Comparison of ENCODE assay signal across 12 mouse cellular contexts in genomic region chr15:8586822-8587281, GRCm38 (mm10).
DNase-seq lines count a peak whose midpoint lies in the region; ATAC-seq lines count a peak whose summit lies in the region.
"Had no signal": no experiment of that assay in that cellular context is flagged by ENCODE, and none has a peak within 500 bp of the region (broad histone marks: within the 10 kb centered on the region; RNA-seq: fewer than 3 reads in every experiment).

No protein-coding gene starts in this region.

- H3K4me3 ChIP-seq in midbrain, embryonic 11.5 days (ENCODE audit: low read depth, low read length): no peak overlapping the region
- no peak overlapping the region for H3K4me3 ChIP-seq in midbrain, embryonic 10.5 days
- no peak overlapping the region for H3K4me3 ChIP-seq in limb, embryonic 11.5 days (ENCODE audit: low read depth, low read length)
- H3K4me3 ChIP-seq: liver, embryonic 12.5 days had no signal

- H3K9ac ChIP-seq in midbrain, embryonic 11.5 days (ENCODE audit: low read length): no peak overlapping the region
- H3K9ac ChIP-seq in limb, embryonic 11.5 days (ENCODE audit: low read length): no peak overlapping the region
- H3K9ac ChIP-seq: liver, embryonic 12.5 days had no signal

- no peaks in the 10 kb centered on the region for H3K27me3 ChIP-seq in midbrain, embryonic 11.5 days (ENCODE audit: control insufficient read depth, insufficient read depth, low read length)
- H3K27me3 ChIP-seq in midbrain, embryonic 10.5 days (ENCODE audit: low read depth, poor library complexity, severe bottlenecking): no peaks in the 10 kb centered on the region
- H3K27me3 ChIP-seq in limb, embryonic 11.5 days (ENCODE audit: control insufficient read depth, insufficient read depth, low read length): no peaks in the 10 kb centered on the region
- H3K27me3 ChIP-seq: liver, embryonic 12.5 days had no signal

- peak; percentile 32 for DNase-seq in adrenal gland, postnatal 10 days
- no peak for DNase-seq in adrenal gland, postnatal 14 days
- DNase-seq in midbrain, embryonic 11.5 days (ENCODE audit: low spot score, missing footprints): no peak
- no peak for DNase-seq in midbrain, embryonic 10.5 days (ENCODE audit: low spot score)
- DNase-seq in limb, embryonic 11.5 days (ENCODE audit: low spot score): peak; percentile 28
- DNase-seq in retina, postnatal 1 day: peak; percentile 78
- no peak for DNase-seq in cerebellum, postnatal 36 days
- no peak for DNase-seq in kidney, adult 8-10 months
- DNase-seq: cerebellum, adult 9-10 months; lung, postnatal 10 days; thymus, postnatal 36 days had no signal

- no peak overlapping the region for H3K27ac ChIP-seq in midbrain, embryonic 11.5 days (ENCODE audit: low read depth, low read length)
- H3K27ac ChIP-seq in midbrain, embryonic 10.5 days (replicated peaks): no peak overlapping the region
- no peak overlapping the region for H3K27ac ChIP-seq in limb, embryonic 11.5 days (replicated peaks; ENCODE audit: low read depth, low read length)
- H3K27ac ChIP-seq: liver, embryonic 12.5 days had no signal

- 70% methylated on average over 9 of the region's 9 CpGs for WGBS in midbrain, embryonic 11.5 days
- 78% methylated on average over 9 of the region's 9 CpGs for WGBS in midbrain, embryonic 10.5 days
- WGBS in limb, embryonic 11.5 days: 59% methylated on average over 9 of the region's 9 CpGs

- 0 out of 2 replicates have a peak, but pooled peaks have one; percentile 42 for ATAC-seq in midbrain, embryonic 11.5 days (ENCODE audit: low FRiP score)
- ATAC-seq in limb, embryonic 11.5 days (ENCODE audit: insufficient number of reproducible peaks, low FRiP score, low TSS enrichment, low read depth): 0 out of 2 replicates have a peak, but pooled peaks have one; percentile 32
- ATAC-seq: liver, embryonic 12.5 days had no signal

- H3K4me1 ChIP-seq in midbrain, embryonic 11.5 days (ENCODE audit: control insufficient read depth, insufficient read depth, low read length): no peaks in the 10 kb centered on the region
- peaks cover 6% of the 10 kb centered on the region; the same call in 1 of the 2 replicates for H3K4me1 ChIP-seq in midbrain, embryonic 10.5 days
- H3K4me1 ChIP-seq in limb, embryonic 11.5 days (ENCODE audit: control insufficient read depth, insufficient read depth, low read length): no peaks in the 10 kb centered on the region
- H3K4me1 ChIP-seq: liver, embryonic 12.5 days had no signal

- H3K9me3 ChIP-seq in midbrain, embryonic 11.5 days (ENCODE audit: control insufficient read depth, low read length): no peaks in the 10 kb centered on the region
- H3K9me3 ChIP-seq in midbrain, embryonic 10.5 days (replicated peaks): no peaks in the 10 kb centered on the region
- no peaks in the 10 kb centered on the region for H3K9me3 ChIP-seq in limb, embryonic 11.5 days (ENCODE audit: control insufficient read depth, low read length)
- H3K9me3 ChIP-seq: liver, embryonic 12.5 days had no signal

- H3K4me2 ChIP-seq in midbrain, embryonic 11.5 days: no peak overlapping the region
- no peak overlapping the region for H3K4me2 ChIP-seq in limb, embryonic 11.5 days (ENCODE audit: low read depth, severe bottlenecking)
- H3K4me2 ChIP-seq: liver, embryonic 12.5 days had no signal

- H3K36me3 ChIP-seq in midbrain, embryonic 11.5 days (ENCODE audit: control insufficient read depth, insufficient read depth, low read length): no peaks in the 10 kb centered on the region
- H3K36me3 ChIP-seq in midbrain, embryonic 10.5 days: no peaks in the 10 kb centered on the region
- H3K36me3 ChIP-seq in limb, embryonic 11.5 days (ENCODE audit: control insufficient read depth, insufficient read depth, low read length): no peaks in the 10 kb centered on the region
- H3K36me3 ChIP-seq: liver, embryonic 12.5 days had no signal

Comparison
In these comparisons a context has a peak if more than half of its experiments do, and no peak if none do; other contexts are left out.
1. DNase-seq: peak in adrenal gland, postnatal 10 days (single experiment), limb, embryonic 11.5 days (single experiment) and retina, postnatal 1 day (single experiment); none in adrenal gland, postnatal 14 days (single experiment), midbrain, embryonic 11.5 days (single experiment), midbrain, embryonic 10.5 days (single experiment), cerebellum, postnatal 36 days (0 of 2) and kidney, adult 8-10 months (0 of 2).